Mouse (Mus musculus) hindbrain, embryonic 10.5 days (tissue): Measurements from ENCODE around the gene Hoxc9. TPM values are rescaled to one million over a fixed set of nuclear protein-coding genes. Genes with fewer than 3 reads are reported as not detected.

ENCODE experiments used
- DNase-seq: peaks from one replicate; pipeline ENCODE4 v3.0.0-alpha.2; 2017; ENCODE audit warnings: low spot score
- H3K27ac ChIP-seq: fragments of 300-500 bp; sonication (generic); 2 replicates; pipeline ENCODE4 v1.5.1; 2016; ENCODE audit warnings: mild to moderate bottlenecking, moderate library complexity
- H3K27me3 ChIP-seq: fragments of 300-500 bp; sonication (generic); 2 replicates; pipeline ENCODE4 v1.6.1; 2016; ENCODE audit warnings: mild to moderate bottlenecking; ENCODE audit not compliant: poor library complexity, insufficient read depth, severe bottlenecking
- H3K36me3 ChIP-seq: fragments of 300-500 bp; sonication (generic); 2 replicates; pipeline ENCODE4 v1.6.1; 2016; ENCODE audit warnings: mild to moderate bottlenecking, moderate library complexity
- H3K4me1 ChIP-seq: fragments of 300-500 bp; sonication (generic); replicated peaks from 2 replicates; pipeline ENCODE4 v1.6.1; 2016; ENCODE audit warnings: mild to moderate bottlenecking
- H3K4me3 ChIP-seq: fragments of 300-500 bp; sonication (generic); 2 replicates; pipeline ENCODE4 v1.5.1; 2016; ENCODE audit warnings: mild to moderate bottlenecking, moderate library complexity
- H3K9me3 ChIP-seq: fragments of 300-500 bp; sonication (generic); 2 replicates; pipeline ENCODE4 v1.6.1; 2016; ENCODE audit warnings: mild to moderate bottlenecking, moderate library complexity
- WGBS: fragments of 180-500 bp; shearing (Covaris S2); methylation state at CpG from one replicate; pipeline ENCODE4 v1.1.7; 2016; 5-methylcytosine and 5-hydroxymethylcytosine counted together
- polyA plus RNA-seq: library from polyadenylated mRNA; unstranded; fragments of >200 nt; fragmentation: Nextera tagmentation; extraction: Ambion mirVana; gene quantifications from 2 replicates; pipeline ENCODE4 v1.2.1, GENCODE M21; 2016

Gene Hoxc9
- polyA plus RNA-seq, 1 experiment from 2014 or later = not detected

DNA sequence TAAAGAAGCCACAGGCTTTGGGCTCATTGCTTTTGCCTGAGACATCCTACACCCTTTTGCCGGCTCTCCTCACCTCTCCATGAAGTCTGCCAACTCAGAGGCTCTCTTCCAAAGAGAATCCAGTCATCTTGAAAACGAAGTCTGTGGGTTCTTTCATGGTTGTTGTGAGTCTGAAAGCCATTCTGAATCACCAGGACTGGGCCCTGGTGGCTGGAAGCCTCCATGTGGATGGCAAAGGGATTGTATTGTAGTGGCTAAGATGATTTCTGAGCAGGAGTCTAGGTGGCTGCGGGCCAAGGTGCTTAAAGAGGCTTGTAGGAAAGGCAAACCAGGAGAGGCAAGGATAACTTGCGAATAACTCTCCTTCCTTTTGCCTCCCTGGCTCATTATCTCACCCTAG lies 25.9 kb downstream of the Hoxc9 start:
- Histone ChIP-seq H3K27ac (no peak overlapping the region), H3K27me3 (peaks cover 100% of the 10 kb centered on the region)

GRCm38 (mm10) chr15:103002821-103003448 lies 26.7 kb downstream of the Hoxc9 start:
- no peak overlapping the region for H3K4me3 ChIP-seq
- WGBS = 2% methylated on average over 13 of the region's 13 CpGs

More for the DNA sequence above, 25.9 kb downstream of the Hoxc9 start:
- no peak overlapping the region for H3K4me3 ChIP-seq
- H3K36me3 ChIP-seq = no peaks in the 10 kb centered on the region
- no peaks in the 10 kb centered on the region for H3K9me3 ChIP-seq
- DNase-seq = no peak
- 3% methylated on average over 4 of the region's 4 CpGs for WGBS
- H3K4me1 ChIP-seq = peaks cover 9% of the 10 kb centered on the region

GRCm38 (mm10) chr15:103005308-103005707 lies 29.1 kb downstream of the Hoxc9 start:
- Histone ChIP-seq H3K4me3 (no peak overlapping the region), H3K4me1 (no peaks in the 10 kb centered on the region), H3K27me3 (peaks cover 100% of the 10 kb centered on the region), H3K27ac (no peak overlapping the region), H3K9me3 (no peaks in the 10 kb centered on the region), H3K36me3 (no peaks in the 10 kb centered on the region)
- DNase-seq = no peak
- under 1% methylated on average over 17 of the region's 17 CpGs for WGBS

More at GRCm38 (mm10) chr15:103002821-103003448, 26.7 kb downstream of the Hoxc9 start:
- peaks cover 9% of the 10 kb centered on the region for H3K4me1 ChIP-seq
- H3K27me3 ChIP-seq = peaks cover 100% of the 10 kb centered on the region
- H3K9me3 ChIP-seq = no peaks in the 10 kb centered on the region
- H3K27ac ChIP-seq = no peak overlapping the region
- no peaks in the 10 kb centered on the region for H3K36me3 ChIP-seq
- no peak for DNase-seq

DNA sequence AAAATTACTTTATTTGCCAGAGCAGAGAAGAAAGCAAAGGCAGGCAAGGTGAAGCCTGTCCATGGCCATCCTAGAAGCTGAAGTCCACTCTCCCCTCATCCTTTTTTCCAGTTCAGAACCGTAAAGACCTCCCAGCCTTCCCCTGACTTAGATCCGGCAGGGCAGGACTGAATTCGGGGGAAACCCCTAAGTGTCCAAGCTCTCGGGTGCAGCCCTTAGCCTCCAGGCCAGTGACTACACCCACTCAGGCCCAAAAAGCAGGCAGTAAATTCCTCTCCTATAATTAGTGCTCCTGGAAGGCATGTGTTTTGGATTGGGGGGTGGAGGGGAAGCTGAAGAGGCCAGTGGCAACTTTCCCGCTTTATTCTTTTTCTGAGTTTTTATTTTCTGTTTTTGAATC lies 29.6 kb downstream of the Hoxc9 start:
- no peaks in the 10 kb centered on the region for H3K36me3 ChIP-seq
- WGBS = 1% methylated on average over 5 of the region's 5 CpGs
- DNase-seq = no peak
- no peaks in the 10 kb centered on the region for H3K9me3 ChIP-seq
- H3K27ac ChIP-seq = no peak overlapping the region
- no peak overlapping the region for H3K4me3 ChIP-seq
- no peaks in the 10 kb centered on the region for H3K4me1 ChIP-seq
- peaks cover 100% of the 10 kb centered on the region for H3K27me3 ChIP-seq

DNA sequence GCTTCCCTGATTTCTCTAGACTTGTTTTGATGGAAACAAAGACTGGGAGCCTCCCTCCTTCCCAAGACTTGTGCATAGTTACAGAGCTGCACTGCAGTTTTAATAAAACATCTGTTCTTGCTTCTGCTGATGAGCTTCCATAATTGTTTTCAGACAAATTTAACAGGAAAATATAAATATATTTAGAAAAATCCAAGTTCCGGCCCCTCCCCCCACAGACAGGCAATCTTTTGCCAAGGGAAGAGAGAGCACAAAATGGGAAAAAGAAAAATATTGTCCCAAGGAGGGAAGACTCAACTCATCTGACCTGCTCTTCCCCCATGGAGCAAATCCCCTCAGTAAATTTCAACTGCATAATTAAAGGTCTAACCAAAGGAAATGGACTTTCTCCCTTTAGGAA lies 30.1 kb downstream of the Hoxc9 start:
- H3K27ac ChIP-seq = no peak overlapping the region
- H3K27me3 ChIP-seq = peaks cover 100% of the 10 kb centered on the region
- 12% methylated on average over 1 of the region's 1 CpGs for WGBS
- no peak overlapping the region for H3K4me3 ChIP-seq
- H3K36me3 ChIP-seq = no peaks in the 10 kb centered on the region
- H3K9me3 ChIP-seq = no peaks in the 10 kb centered on the region
- no peak for DNase-seq
- no peaks in the 10 kb centered on the region for H3K4me1 ChIP-seq

GRCm38 (mm10) chr15:103009265-103010111 lies 33.2 kb downstream of the Hoxc9 start:
- H3K27me3 ChIP-seq = peaks cover 100% of the 10 kb centered on the region
- no peaks in the 10 kb centered on the region for H3K9me3 ChIP-seq
- no peak overlapping the region for H3K27ac ChIP-seq
- 1% methylated on average over 27 of the region's 27 CpGs for WGBS
- no peak for DNase-seq
- peaks cover 5% of the 10 kb centered on the region; the same call in 1 of the 2 replicates for H3K4me1 ChIP-seq
- no peak overlapping the region for H3K4me3 ChIP-seq
- no peaks in the 10 kb centered on the region for H3K36me3 ChIP-seq

- Histone ChIP-seq H3K4me1 (peaks cover 5% of the 10 kb centered on the region; the same call in 1 of the 2 replicates), H3K27ac (no peak overlapping the region), H3K27me3 (peaks cover 100% of the 10 kb centered on the region), H3K4me3 (no peak overlapping the region), H3K9me3 (no peaks in the 10 kb centered on the region), H3K36me3 (no peaks in the 10 kb centered on the region)
- WGBS = under 1% methylated on average over 31 of the region's 31 CpGs
- DNase-seq = no peak
Measured at GRCm38 (mm10) chr15:103010112-103010846, 34.0 kb downstream of the Hoxc9 start.

DNA sequence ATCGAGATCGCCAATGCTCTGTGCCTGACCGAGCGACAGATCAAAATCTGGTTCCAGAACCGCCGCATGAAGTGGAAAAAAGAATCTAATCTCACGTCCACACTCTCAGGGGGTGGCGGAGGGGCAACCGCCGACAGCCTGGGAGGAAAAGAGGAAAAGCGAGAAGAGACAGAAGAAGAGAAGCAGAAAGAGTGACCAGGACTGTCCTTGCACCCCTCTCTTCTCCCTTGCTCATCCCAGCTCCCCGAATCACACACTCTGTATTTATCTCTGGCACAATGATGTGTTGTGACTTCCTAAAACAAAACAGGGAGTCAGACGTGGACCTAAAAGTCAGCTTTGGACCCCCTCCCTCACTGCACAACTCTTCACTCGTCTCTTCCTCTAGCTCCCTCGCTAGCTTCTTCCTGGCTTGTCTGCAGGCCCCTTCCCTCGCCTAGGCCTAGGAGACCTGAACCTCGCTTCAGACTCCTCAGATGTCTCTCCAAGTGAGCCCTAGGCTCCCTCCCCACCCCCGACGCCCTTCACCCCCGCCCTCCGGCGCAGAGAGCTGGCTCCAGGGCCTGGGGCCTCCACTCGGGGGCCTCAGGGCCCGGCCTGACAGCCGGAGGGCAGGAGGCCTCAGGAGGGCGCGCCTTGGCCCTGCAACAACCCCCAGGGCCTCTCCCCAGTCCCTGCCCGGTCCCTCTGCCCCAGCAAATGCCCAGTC lies 34.8 kb downstream of the Hoxc9 start:
- WGBS = under 1% methylated on average over 28 of the region's 28 CpGs
- Histone ChIP-seq H3K36me3 (no peaks in the 10 kb centered on the region), H3K4me3 (no peak overlapping the region), H3K4me1 (peaks cover 5% of the 10 kb centered on the region; the same call in 1 of the 2 replicates), H3K9me3 (no peaks in the 10 kb centered on the region), H3K27me3 (peaks cover 100% of the 10 kb centered on the region), H3K27ac (no peak overlapping the region)
- DNase-seq = no peak

DNA sequence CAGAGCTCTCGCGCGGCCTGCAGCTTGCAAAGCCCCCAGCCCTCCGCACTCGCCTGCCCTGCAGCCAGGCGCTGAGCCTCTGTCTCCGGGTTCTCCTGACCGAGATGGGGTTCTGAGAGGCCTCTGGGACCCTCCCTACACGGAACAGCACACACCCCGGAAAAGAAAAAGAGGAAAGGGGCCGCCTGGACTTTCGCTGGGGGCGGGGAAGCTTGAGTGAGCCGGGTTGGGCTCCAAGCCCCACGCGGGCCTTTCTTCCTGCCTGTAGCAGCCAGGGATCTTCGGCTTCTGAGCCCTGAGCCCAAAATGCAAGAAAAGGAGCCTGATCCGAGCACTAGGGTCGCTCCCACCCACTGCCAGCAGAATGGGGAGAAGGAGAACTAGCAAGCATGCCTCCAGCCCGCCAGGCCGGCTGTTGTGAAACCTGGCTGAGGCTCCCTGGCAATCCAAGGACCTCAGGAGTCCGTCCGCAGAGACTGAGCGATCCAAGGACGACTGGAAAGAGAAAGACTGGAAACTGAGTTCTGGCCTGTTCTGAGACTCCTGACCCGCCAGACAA lies 35.8 kb downstream of the Hoxc9 start:
- WGBS = 1% methylated on average over 26 of the region's 26 CpGs
- H3K9me3 ChIP-seq = no peaks in the 10 kb centered on the region
- H3K27me3 ChIP-seq = peaks cover 100% of the 10 kb centered on the region
- H3K4me3 ChIP-seq = no peak overlapping the region
- no peak for DNase-seq
- H3K36me3 ChIP-seq = no peaks in the 10 kb centered on the region
- H3K27ac ChIP-seq = no peak overlapping the region
- peaks cover 5% of the 10 kb centered on the region; the same call in 1 of the 2 replicates for H3K4me1 ChIP-seq

DNA sequence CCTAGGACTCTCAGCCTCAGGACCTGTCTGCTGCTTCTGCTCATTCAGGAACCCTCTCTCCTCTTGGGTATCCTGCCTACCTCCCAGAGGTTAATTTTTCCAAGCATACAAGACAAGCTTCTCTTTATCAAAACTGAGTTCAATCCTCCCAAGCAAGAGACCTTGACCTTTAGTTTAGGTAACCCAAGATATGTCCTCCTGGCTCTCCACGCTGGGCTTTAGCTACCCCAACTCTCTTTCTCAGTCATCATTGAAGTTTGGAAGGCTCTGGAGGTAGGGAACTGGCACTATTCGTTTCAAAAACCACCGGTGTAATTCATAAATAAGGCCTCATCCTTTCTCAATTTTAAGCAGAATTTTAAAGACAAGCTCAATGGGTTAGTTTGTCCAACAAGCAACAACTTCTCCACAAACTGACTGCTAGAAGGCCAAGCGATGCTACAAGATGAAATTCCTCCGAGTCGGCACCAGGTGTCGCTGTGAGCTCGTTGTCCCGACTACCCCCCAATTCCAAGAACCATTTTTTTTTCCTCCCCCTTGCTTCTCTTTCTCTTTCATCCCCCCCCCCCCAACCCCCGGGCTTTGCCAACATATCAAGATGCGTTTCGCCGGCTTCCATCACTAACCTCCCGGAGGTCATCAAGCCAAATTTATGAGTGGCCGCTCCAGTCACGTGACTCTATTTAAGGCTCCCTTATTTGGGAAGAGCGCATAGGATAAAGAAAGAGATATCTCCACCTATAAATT lies 37.2 kb downstream of the Hoxc9 start:
- no peak overlapping the region for H3K27ac ChIP-seq
- WGBS = 3% methylated on average over 17 of the region's 17 CpGs

GRCm38 (mm10) chr15:103014166-103015008 lies 38.1 kb downstream of the Hoxc9 start:
- H3K36me3 ChIP-seq = no peaks in the 10 kb centered on the region
- peak; percentile 56 for DNase-seq
- H3K27me3 ChIP-seq = peaks cover 100% of the 10 kb centered on the region
- WGBS = under 1% methylated on average over 54 of the region's 57 CpGs
- H3K4me3 ChIP-seq = peak overlapping the region; percentile 26
- peaks cover 5% of the 10 kb centered on the region; the same call in 1 of the 2 replicates for H3K4me1 ChIP-seq
- H3K9me3 ChIP-seq = no peaks in the 10 kb centered on the region
- no peak overlapping the region for H3K27ac ChIP-seq

More for the DNA sequence above, 37.2 kb downstream of the Hoxc9 start:
- Histone ChIP-seq H3K36me3 (no peaks in the 10 kb centered on the region), H3K27me3 (peaks cover 100% of the 10 kb centered on the region), H3K9me3 (no peaks in the 10 kb centered on the region), H3K4me3 (no peak overlapping the region), H3K4me1 (peaks cover 5% of the 10 kb centered on the region; the same call in 1 of the 2 replicates)
- peak; percentile 54 for DNase-seq
